Mouse (Mus musculus): Measurements from ENCODE around the gene Olfr671.
"Not testable (repeated sequence)": the region's sequence is repeated elsewhere in the genome, so short reads cannot be mapped to it uniquely, and the experiment has no call there.

- TF ChIP-seq CTCF (IDR thresholded peaks at IDR 0.05; ENCODE audit: extremely low read depth, insufficient read length, insufficient replicate concordance, low read depth, low read length); POLR2A (IDR thresholded peaks at IDR 0.05; ENCODE audit: low read depth, low read length): not testable (repeated sequence)
These were observed 6.4 kb downstream of the Olfr671 start for GRCm38 (mm10) chr7:104972507-104972906.
